Mouse (Mus musculus) fat pad, adult 2 months (tissue): ENCODE results near the gene Pnn.
A peak's percentile ranks its signal among the peaks of the same experiment; 100 is the strongest.

Experiments used
- DNase-seq: peaks from one replicate; pipeline ENCODE4 v3.0.0-alpha.2; 2011; ENCODE audit warnings: low read depth, low spot score; ENCODE audit errors: extremely low read depth

Pnn gene

GRCm38 (mm10) chr12:59072286-59072685, 5.6 kb downstream of the Pnn start:
- DNase-seq: no peak

- DNase-seq: peak; percentile 52
Observed at GRCm38 (mm10) chr12:59074052-59074451, 7.4 kb downstream of the Pnn start.

- no peak for DNase-seq
Observed at GRCm38 (mm10) chr12:59076996-59077395, 10.3 kb downstream of the Pnn start.

- DNase-seq: no peak
Observed at GRCm38 (mm10) chr12:59077883-59078282, 11.2 kb downstream of the Pnn start.

GRCm38 (mm10) chr12:59080461-59080860, 13.8 kb downstream of the Pnn start:
- DNase-seq: no peak

DNA sequence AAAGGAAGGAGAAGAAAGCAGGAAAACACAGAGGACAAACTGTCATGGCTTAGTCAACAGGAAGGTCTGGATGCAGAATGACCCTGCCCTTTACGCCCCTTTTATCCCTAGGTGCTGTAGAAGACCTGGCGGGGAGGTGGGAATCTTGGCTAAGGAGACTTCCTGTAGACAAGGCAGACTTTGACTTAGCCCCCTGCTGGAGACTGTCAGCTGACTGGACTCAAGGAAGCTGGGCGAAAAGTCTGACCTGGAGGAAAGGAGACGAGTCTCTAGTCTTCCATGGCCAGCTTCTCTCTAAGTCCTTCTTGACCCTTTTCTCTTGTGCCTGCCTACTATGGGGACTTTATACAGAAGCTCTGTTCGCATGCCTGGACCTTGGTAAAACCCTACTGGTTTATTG, 17.8 kb downstream of the Pnn start:
- no peak for DNase-seq

DNA sequence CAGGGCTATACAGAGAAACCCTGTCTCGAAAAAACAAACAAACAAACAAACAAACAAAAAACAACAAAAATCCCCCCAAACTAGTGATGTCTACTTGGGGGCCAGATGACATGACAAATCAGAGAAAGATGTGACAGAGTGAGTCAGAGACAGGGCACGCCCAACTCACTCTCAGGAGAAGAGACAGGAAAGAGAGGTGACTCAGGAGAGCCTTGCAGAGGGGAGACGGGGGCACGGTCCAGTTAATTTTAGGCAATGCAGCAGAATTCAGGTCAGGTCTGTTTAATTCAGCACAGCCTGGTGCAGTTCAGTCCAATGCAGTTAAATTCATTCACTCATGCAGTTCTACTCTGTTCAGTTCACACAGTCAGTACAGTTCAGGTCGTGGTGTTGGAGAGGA, 19.5 kb downstream of the Pnn start:
- DNase-seq: no peak

DNA sequence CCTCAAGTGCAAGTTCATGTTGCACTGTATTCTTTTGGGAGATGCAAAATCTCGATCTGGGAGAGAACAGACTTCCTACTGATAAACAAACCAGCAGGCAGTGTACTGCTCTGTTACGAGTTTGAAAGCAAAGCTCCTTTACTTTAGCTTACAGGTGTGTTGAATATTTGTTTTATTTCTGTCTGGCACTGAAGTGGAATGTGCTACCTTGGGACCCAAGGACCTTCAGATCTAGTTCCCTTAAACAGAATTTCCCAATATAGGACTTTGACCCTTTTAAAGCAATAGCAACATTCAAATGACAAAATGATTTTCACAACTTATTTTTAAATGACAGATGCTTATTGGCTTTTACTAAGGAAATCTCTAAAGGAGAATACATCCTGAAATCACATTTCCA, 26.9 kb downstream of the Pnn start:
- DNase-seq: no peak

GRCm38 (mm10) chr12:59095104-59096025, 28.7 kb downstream of the Pnn start, which contains the start of gene Mia2:
Mia2 (plus strand) TSS chr12:59095799.
- DNase-seq: no peak

- DNase-seq: no peak
Observed at GRCm38 (mm10) chr12:59104771-59105170, 38.1 kb downstream of the Pnn start.

DNA sequence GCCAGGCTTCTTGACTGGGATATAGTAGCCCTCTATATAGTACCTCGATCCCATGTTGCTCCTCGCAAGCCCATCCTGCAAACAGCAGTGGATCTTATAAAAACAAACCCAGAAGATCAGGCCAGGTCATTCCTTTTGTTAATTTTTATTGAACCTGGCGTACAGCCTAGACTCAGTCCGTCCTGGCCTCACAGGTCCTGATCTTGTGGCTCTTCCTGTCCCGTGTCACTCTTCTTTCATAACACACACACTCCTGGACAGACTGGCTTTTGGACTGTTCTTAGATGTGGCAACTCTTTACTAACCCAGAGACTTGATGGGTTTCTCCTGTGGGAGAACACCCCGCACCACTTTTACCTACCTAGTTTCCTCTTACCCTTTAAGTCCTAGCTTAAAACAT, 39.2 kb downstream of the Pnn start:
- DNase-seq: peak; percentile 71

GRCm38 (mm10) chr12:59106491-59106890, 39.8 kb downstream of the Pnn start:
- no peak for DNase-seq

DNA sequence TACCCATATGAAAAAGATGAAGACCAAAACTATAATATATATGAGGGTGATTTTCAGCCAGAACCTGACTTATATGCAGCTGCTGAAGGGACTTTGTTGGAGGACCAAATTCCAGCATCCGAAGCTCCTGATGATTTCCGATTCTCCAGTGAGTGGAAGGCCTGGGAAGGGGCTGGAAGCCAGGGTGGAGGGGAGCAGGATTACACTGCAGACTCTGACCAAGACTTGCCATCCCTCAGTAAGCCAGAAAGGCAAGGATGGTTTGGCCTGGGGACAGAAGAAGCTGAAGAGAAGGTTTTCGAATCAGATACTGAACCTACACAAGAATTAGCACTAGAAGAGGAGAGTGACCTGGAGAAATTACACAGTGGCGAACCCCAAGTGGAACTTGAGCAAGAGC, 41.2 kb downstream of the Pnn start:
- no peak for DNase-seq

DNA sequence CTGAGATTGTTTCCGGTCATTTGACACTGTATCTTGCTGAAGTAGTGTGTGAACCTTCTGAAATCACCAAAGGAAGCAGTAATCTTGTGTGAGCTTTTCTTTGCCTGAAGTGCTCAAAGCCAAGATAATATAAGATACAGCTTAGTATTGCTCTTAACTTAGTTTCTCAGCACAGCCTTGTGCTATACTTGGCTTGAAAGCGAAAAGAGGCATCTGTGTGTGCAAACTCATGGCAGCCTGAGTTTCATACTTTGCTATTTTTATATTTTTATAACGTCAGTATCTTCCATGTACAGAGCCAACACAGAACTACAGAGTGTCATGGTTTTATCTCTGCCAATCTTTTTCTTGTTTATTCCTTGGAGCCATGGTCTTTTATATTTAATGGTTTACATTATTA, 50.5 kb downstream of the Pnn start:
- no peak for DNase-seq
